Mouse (Mus musculus) intestine, embryonic 14.5 days (tissue): ENCODE measurements around the gene Rap1gap. TPM values are rescaled to one million over a fixed set of nuclear protein-coding genes. Genes with fewer than 3 reads are reported as not detected.

Experiments
- ATAC-seq: fragments of 200-750 bp; cut with Nextera tagmentation; replicated peaks from 2 replicates; pipeline ENCODE4 v1.8.0; 2017; ENCODE audit warnings: low read depth, moderate number of reproducible peaks, moderate TSS enrichment, moderate library complexity; ENCODE audit not compliant: low FRiP score, low TSS enrichment
- DNase-seq: peaks from one replicate; pipeline ENCODE4 v3.0.0-alpha.2; 2018; ENCODE audit warnings: low spot score
- H3K27ac ChIP-seq: fragments of 300-500 bp; sonication (generic); 2 replicates; pipeline ENCODE4 v1.5.1; 2014; ENCODE audit warnings: low read depth, mild to moderate bottlenecking, control low read depth
- H3K27me3 ChIP-seq: fragments of 300-500 bp; sonication (generic); replicated peaks from 2 replicates; pipeline ENCODE4 v1.6.1; 2014; ENCODE audit warnings: low read length, control low read depth; ENCODE audit not compliant: control insufficient read depth, insufficient read depth
- H3K36me3 ChIP-seq: fragments of 300-500 bp; sonication (generic); 2 replicates; pipeline ENCODE4 v1.6.1; 2014; ENCODE audit warnings: low read length, control low read depth; ENCODE audit not compliant: control insufficient read depth, insufficient read depth
- H3K4me1 ChIP-seq: fragments of 300-500 bp; sonication (generic); replicated peaks from 2 replicates; pipeline ENCODE4 v1.6.1; 2014; ENCODE audit warnings: low read length, control low read depth, mixed read lengths; ENCODE audit not compliant: control insufficient read depth, insufficient read depth
- H3K4me2 ChIP-seq: fragments of 300-500 bp; sonication (generic); 2 replicates; pipeline ENCODE4 v1.6.1; 2014; ENCODE audit warnings: low read length
- H3K4me3 ChIP-seq: fragments of 300-500 bp; sonication (generic); 2 replicates; pipeline ENCODE4 v1.5.1; 2014; ENCODE audit warnings: low read depth, low read length, control low read depth, mixed read lengths
- H3K9ac ChIP-seq: fragments of 300-500 bp; sonication (generic); 2 replicates; pipeline ENCODE4 v1.6.1; 2014; ENCODE audit warnings: mild to moderate bottlenecking, low read length
- H3K9me3 ChIP-seq: fragments of 300-500 bp; sonication (generic); 2 replicates; pipeline ENCODE4 v1.6.1; 2016; ENCODE audit warnings: low read length, control low read depth; ENCODE audit not compliant: control insufficient read depth
- WGBS: fragments of 180-500 bp; shearing (Covaris S2); extraction: QIAGEN DNeasy Blood & Tissue Kit; methylation state at CpG from one replicate; pipeline ENCODE4 v1.1.7; 2014; 5-methylcytosine and 5-hydroxymethylcytosine counted together
- polyA plus RNA-seq: library from polyadenylated mRNA; unstranded; fragments of >200 nt; fragmentation: Nextera tagmentation; extraction: Ambion mirVana; gene quantifications from 2 replicates; pipeline ENCODE4 v1.2.1, GENCODE M21; 2014

Rap1gap gene
- polyA plus RNA-seq, 1 experiment from 2014 or later, result 15.6 TPM

- ATAC-seq, result no peak
- H3K9ac ChIP-seq, result no peak overlapping the region
- 71% methylated on average over 5 of the region's 5 CpGs for whole genome bisulfite sequencing
These were observed 1.9 kb downstream of the Rap1gap start for GRCm38 (mm10) chr4:137666283-137666957.

GRCm38 (mm10) chr4:137666958-137667345 is 2.4 kb downstream of the Rap1gap start:
- Histone ChIP-seq H3K27me3 (peaks cover 32% of the 10 kb centered on the region), H3K9me3 (no peaks in the 10 kb centered on the region), H3K9ac (no peak overlapping the region), H3K27ac (no peak overlapping the region), H3K4me1 (no peaks in the 10 kb centered on the region), H3K4me2 (no peak overlapping the region), H3K4me3 (no peak overlapping the region), H3K36me3 (no peaks in the 10 kb centered on the region)
- DNase-seq, result no peak
- 73% methylated on average over 8 of the region's 8 CpGs for WGBS
- ATAC-seq, result no peak

More at GRCm38 (mm10) chr4:137666283-137666957, 1.9 kb downstream of the Rap1gap start:
- Histone ChIP-seq H3K4me3 (no peak overlapping the region), H3K4me1 (no peaks in the 10 kb centered on the region), H3K27me3 (peaks cover 32% of the 10 kb centered on the region), H3K27ac (no peak overlapping the region), H3K36me3 (no peaks in the 10 kb centered on the region), H3K9me3 (no peaks in the 10 kb centered on the region), H3K4me2 (no peak overlapping the region)
- no peak for DNase-seq

DNA sequence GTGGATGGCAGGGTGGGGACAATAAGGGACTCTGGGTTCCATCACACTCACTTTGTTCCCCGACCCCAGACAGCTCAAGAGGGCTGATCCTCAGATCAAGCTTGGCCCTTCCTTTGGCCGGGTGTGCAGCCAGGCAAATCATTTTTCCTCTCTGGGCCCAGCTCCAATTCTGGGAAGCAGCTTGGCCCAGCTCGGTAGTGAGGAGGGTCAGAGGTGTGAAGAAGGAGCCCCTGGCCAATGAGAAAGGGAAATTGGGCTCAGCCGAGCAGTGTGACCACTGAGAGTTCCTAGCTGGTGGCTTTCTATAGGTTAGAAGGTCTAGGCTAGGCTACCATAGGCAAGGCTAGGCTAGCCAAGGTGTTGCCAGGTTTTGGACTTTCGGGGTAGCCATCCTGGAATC is 3.2 kb downstream of the Rap1gap start:
- DNase-seq (no peak), ATAC-seq (no peak)
- Histone ChIP-seq H3K4me3 (no peak overlapping the region), H3K36me3 (no peaks in the 10 kb centered on the region), H3K4me2 (no peak overlapping the region), H3K27me3 (peaks cover 32% of the 10 kb centered on the region), H3K4me1 (no peaks in the 10 kb centered on the region), H3K27ac (no peak overlapping the region), H3K9ac (no peak overlapping the region), H3K9me3 (no peaks in the 10 kb centered on the region)
- 53% methylated on average over 5 of the region's 5 CpGs for WGBS

- Histone ChIP-seq H3K9me3 (no peaks in the 10 kb centered on the region), H3K4me3 (no peak overlapping the region), H3K27me3 (0 out of 2 replicates have a peak, but pooled peaks cover 3% of the 10 kb centered on the region), H3K4me1 (no peaks in the 10 kb centered on the region), H3K36me3 (no peaks in the 10 kb centered on the region), H3K9ac (no peak overlapping the region), H3K27ac (no peak overlapping the region), H3K4me2 (no peak overlapping the region)
- no peak for DNase-seq
- ATAC-seq, result no peak
- 76% methylated on average over 13 of the region's 13 CpGs for WGBS
These were observed 7.4 kb downstream of the Rap1gap start for GRCm38 (mm10) chr4:137671711-137672500.

DNA sequence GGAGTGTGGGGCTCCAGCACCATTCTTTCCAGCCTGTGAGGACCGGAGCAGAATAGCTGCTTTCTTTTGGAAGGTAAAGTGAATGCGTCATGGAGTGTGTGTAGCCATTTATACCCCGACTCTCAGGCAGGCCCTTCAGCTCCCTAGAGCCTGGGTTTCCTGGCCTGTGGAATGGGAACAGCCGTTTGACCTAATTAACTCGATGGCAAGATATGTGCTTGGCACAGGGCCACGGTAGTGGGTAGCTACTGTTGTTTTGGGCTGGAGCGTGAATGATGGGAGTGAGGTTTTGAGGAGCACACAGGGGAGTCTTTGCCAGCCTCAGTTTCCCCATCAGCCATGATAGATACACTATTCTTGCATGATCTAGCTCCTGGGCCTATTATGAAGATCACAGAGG is 11.0 kb downstream of the Rap1gap start:
- WGBS, result 72% methylated on average over 7 of the region's 7 CpGs
- no peaks in the 10 kb centered on the region for H3K36me3 ChIP-seq

DNA sequence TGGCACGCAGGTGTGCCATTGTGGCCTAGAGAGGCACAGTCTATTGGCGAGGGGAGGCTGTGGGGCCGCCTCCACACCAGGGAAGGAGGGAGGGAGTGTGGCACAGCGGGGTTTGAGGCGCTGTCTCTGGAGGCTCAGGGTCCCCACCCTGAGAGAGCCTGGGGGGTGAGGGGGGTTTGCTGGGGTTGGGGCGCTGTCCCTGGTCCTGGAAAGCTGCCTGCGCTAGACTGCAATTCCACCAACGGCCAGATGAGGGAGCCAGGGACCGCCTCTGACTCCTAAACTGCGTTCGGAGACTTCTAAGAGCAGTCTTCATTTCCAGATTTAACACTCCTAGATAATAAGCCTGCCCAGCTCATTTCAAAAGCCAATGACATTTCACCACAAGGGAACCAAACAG is 11.5 kb downstream of the Rap1gap start:
- no peaks in the 10 kb centered on the region for H3K9me3 ChIP-seq
- H3K36me3 ChIP-seq, result no peaks in the 10 kb centered on the region
- no peak overlapping the region for H3K4me2 ChIP-seq
- peaks cover 18% of the 10 kb centered on the region for H3K27me3 ChIP-seq
- H3K27ac ChIP-seq, result no peak overlapping the region
- peak; percentile 97 for DNase-seq
- 6% methylated on average over 11 of the region's 11 CpGs for WGBS
- 0 out of 2 replicates have a peak, but pooled peaks have one; percentile 36 for ATAC-seq
- no peaks in the 10 kb centered on the region; the same call in 1 of the 2 replicates for H3K4me1 ChIP-seq
- H3K4me3 ChIP-seq, result no peak overlapping the region
- H3K9ac ChIP-seq, result no peak overlapping the region

More for the DNA sequence above, 11.0 kb downstream of the Rap1gap start:
- no peaks in the 10 kb centered on the region; the same call in 1 of the 2 replicates for H3K4me1 ChIP-seq
- H3K4me2 ChIP-seq, result no peak overlapping the region
- no peak overlapping the region for H3K9ac ChIP-seq
- no peak overlapping the region for H3K27ac ChIP-seq
- ATAC-seq (no peak), DNase-seq (no peak)
- H3K9me3 ChIP-seq, result no peaks in the 10 kb centered on the region
- H3K4me3 ChIP-seq, result no peak overlapping the region
- peaks cover 13% of the 10 kb centered on the region for H3K27me3 ChIP-seq

DNA sequence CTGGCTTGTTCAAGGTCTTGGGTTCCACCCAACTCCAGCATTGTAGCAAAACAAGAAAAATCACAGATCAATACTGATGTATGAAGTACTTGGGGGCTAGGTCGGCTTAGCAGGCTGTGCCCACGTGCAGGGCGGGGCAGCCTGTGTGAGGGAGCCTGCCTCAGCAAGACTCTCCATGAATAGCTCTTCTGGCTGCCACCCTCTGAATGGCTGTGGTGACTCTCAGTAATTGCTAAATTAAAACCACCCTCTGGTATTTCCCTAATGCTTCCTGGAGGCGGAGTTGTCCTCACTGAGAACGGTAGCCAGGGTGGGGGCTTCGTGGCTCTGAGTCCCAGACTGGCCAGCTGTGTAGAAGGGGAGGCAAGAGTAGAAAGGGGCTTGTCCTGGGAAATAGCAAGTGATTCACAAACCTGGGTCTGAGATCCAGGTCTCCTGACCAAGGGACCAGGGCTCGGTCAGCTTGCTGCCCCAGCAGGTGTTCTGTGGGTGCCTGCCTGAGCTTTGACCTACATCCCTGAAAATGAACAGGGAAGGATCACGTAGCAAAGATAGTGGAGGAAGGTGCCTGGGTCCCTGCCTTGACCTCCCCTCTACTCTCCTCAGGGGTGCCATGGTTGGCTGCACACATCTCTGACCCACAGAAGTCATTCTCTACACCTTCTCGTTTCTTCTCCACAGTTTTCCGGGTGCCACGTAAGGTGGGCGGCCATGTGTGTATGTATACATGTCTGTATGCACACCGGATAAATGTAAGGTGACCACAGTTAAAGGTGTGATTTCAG is 12.4 kb downstream of the Rap1gap start:
- no peak overlapping the region for H3K4me3 ChIP-seq
- peaks cover 4% of the 10 kb centered on the region; the same call in 1 of the 2 replicates for H3K4me1 ChIP-seq
- ATAC-seq, result no peak; the same call in 1 of the 2 replicates
- no peaks in the 10 kb centered on the region for H3K36me3 ChIP-seq
- WGBS, result 66% methylated on average over 13 of the region's 13 CpGs
- no peaks in the 10 kb centered on the region for H3K9me3 ChIP-seq
- peaks cover 27% of the 10 kb centered on the region for H3K27me3 ChIP-seq
- no peak overlapping the region for H3K9ac ChIP-seq
- no peak for DNase-seq
- no peak overlapping the region for H3K27ac ChIP-seq
- no peak overlapping the region for H3K4me2 ChIP-seq

GRCm38 (mm10) chr4:137677906-137678305 is 13.4 kb downstream of the Rap1gap start:
- H3K36me3 ChIP-seq, result no peaks in the 10 kb centered on the region
- no peaks in the 10 kb centered on the region for H3K9me3 ChIP-seq
- H3K9ac ChIP-seq, result no peak overlapping the region
- peaks cover 4% of the 10 kb centered on the region; the same call in 1 of the 2 replicates for H3K4me1 ChIP-seq
- H3K27ac ChIP-seq, result no peak overlapping the region
- ATAC-seq, result no peak
- WGBS, result 79% methylated on average over 5 of the region's 5 CpGs
- H3K4me2 ChIP-seq, result no peak overlapping the region
- DNase-seq, result no peak
- peaks cover 34% of the 10 kb centered on the region for H3K27me3 ChIP-seq
- H3K4me3 ChIP-seq, result no peak overlapping the region
